Mouse (Mus musculus): ENCODE results near the gene Lgi4. TPM values are rescaled to one million over a fixed set of nuclear protein-coding genes. Genes with fewer than 3 reads are reported as not detected.

Lgi4 gene
- polyA plus RNA-seq, 1 experiment from 2014 or later, result 0.35 TPM

GRCm38 (mm10) chr7:31114646-31115045 is 55.5 kb downstream of the Lgi4 start:
- Histone ChIP-seq H3K36me3 (ENCODE audit: control insufficient read depth, insufficient read depth, low read length) (no peaks in the 10 kb centered on the region), H3K4me3 (ENCODE audit: low read depth, low read length) (no peak overlapping the region), H3K4me2 (ENCODE audit: low read length) (no peak overlapping the region), H3K9me3 (replicated peaks; ENCODE audit: control insufficient read depth, low read length, poor library complexity, severe bottlenecking) (no peaks in the 10 kb centered on the region), H3K4me1 (ENCODE audit: control insufficient read depth, insufficient read depth, low read length) (no peaks in the 10 kb centered on the region), H3K27ac (ENCODE audit: low read length) (no peak overlapping the region), H3K9ac (ENCODE audit: low read depth, low read length) (no peak overlapping the region), H3K27me3 (ENCODE audit: control insufficient read depth, insufficient read depth, low read depth, low read length) (no peaks in the 10 kb centered on the region)
- no peak for ATAC-seq
- 57% methylated on average over 10 of the region's 10 CpGs for WGBS

- no peak within 1 kb of the TSS for H3K9ac ChIP-seq (ENCODE audit: low read depth, low read length)
Observed at GRCm38 (mm10) chr7:31115182-31115581, 56.0 kb downstream of the Lgi4 start, which contains the start of gene Hpn. TSS of gene Hpn (minus strand) at chr7:31115290.

GRCm38 (mm10) chr7:31115587-31116043 is 56.5 kb downstream of the Lgi4 start:
- Histone ChIP-seq H3K36me3 (ENCODE audit: control insufficient read depth, insufficient read depth, low read length) (no peaks in the 10 kb centered on the region), H3K4me3 (ENCODE audit: low read depth, low read length) (no peak overlapping the region), H3K27ac (ENCODE audit: low read length) (no peak overlapping the region), H3K4me1 (ENCODE audit: control insufficient read depth, insufficient read depth, low read length) (no peaks in the 10 kb centered on the region), H3K4me2 (ENCODE audit: low read length) (no peak overlapping the region), H3K9ac (ENCODE audit: low read depth, low read length) (no peak overlapping the region), H3K27me3 (ENCODE audit: control insufficient read depth, insufficient read depth, low read depth, low read length) (no peaks in the 10 kb centered on the region), H3K9me3 (replicated peaks; ENCODE audit: control insufficient read depth, low read length, poor library complexity, severe bottlenecking) (no peaks in the 10 kb centered on the region)
- no peak for ATAC-seq
- WGBS, result 38% methylated on average over 17 of the region's 17 CpGs

More at GRCm38 (mm10) chr7:31115182-31115581, 56.0 kb downstream of the Lgi4 start, which contains the start of gene Hpn:
- H3K4me2 ChIP-seq (ENCODE audit: low read length), result no peak within 1 kb of the TSS
- H3K4me3 ChIP-seq (ENCODE audit: low read depth, low read length), result no peak within 1 kb of the TSS
- no peak within 1 kb of the TSS for H3K27ac ChIP-seq (ENCODE audit: low read length)
- WGBS, result 20% methylated on average over 15 of the region's 15 CpGs
- no peak for ATAC-seq
- no peaks in the 10 kb centered on the region for H3K27me3 ChIP-seq (ENCODE audit: control insufficient read depth, insufficient read depth, low read depth, low read length)
- no peaks in the 10 kb centered on the region for H3K4me1 ChIP-seq (ENCODE audit: control insufficient read depth, insufficient read depth, low read length)
- H3K36me3 ChIP-seq (ENCODE audit: control insufficient read depth, insufficient read depth, low read length), result no peaks in the 10 kb centered on the region
- no peaks in the 10 kb centered on the region for H3K9me3 ChIP-seq (replicated peaks; ENCODE audit: control insufficient read depth, low read length, poor library complexity, severe bottlenecking)

GRCm38 (mm10) chr7:31116721-31117145 is 57.6 kb downstream of the Lgi4 start:
- no peak overlapping the region for H3K4me2 ChIP-seq (ENCODE audit: low read length)
- peak; percentile 34; the same call in 1 of the 2 replicates for ATAC-seq
- H3K4me1 ChIP-seq (ENCODE audit: control insufficient read depth, insufficient read depth, low read length), result no peaks in the 10 kb centered on the region
- no peak overlapping the region for H3K27ac ChIP-seq (ENCODE audit: low read length)
- no peak overlapping the region for H3K9ac ChIP-seq (ENCODE audit: low read depth, low read length)
- H3K36me3 ChIP-seq (ENCODE audit: control insufficient read depth, insufficient read depth, low read length), result no peaks in the 10 kb centered on the region
- no peak overlapping the region for H3K4me3 ChIP-seq (ENCODE audit: low read depth, low read length)
- no peaks in the 10 kb centered on the region for H3K9me3 ChIP-seq (replicated peaks; ENCODE audit: control insufficient read depth, low read length, poor library complexity, severe bottlenecking)
- no peaks in the 10 kb centered on the region for H3K27me3 ChIP-seq (ENCODE audit: control insufficient read depth, insufficient read depth, low read depth, low read length)
- WGBS, result 37% methylated on average over 16 of the region's 16 CpGs

- Histone ChIP-seq H3K36me3 (ENCODE audit: control insufficient read depth, insufficient read depth, low read length) (no peaks in the 10 kb centered on the region), H3K9ac (ENCODE audit: low read depth, low read length) (no peak overlapping the region), H3K4me1 (ENCODE audit: control insufficient read depth, insufficient read depth, low read length) (no peaks in the 10 kb centered on the region), H3K9me3 (replicated peaks; ENCODE audit: control insufficient read depth, low read length, poor library complexity, severe bottlenecking) (no peaks in the 10 kb centered on the region), H3K27me3 (ENCODE audit: control insufficient read depth, insufficient read depth, low read depth, low read length) (no peaks in the 10 kb centered on the region), H3K27ac (ENCODE audit: low read length) (no peak overlapping the region), H3K4me2 (ENCODE audit: low read length) (no peak overlapping the region), H3K4me3 (ENCODE audit: low read depth, low read length) (no peak overlapping the region)
- WGBS, result 93% methylated on average over 11 of the region's 11 CpGs
- no peak for ATAC-seq
Observed at GRCm38 (mm10) chr7:31117465-31117864, 58.3 kb downstream of the Lgi4 start.

- H3K9me3 ChIP-seq (replicated peaks; ENCODE audit: control insufficient read depth, low read length, poor library complexity, severe bottlenecking), result no peaks in the 10 kb centered on the region
- H3K27me3 ChIP-seq (ENCODE audit: control insufficient read depth, insufficient read depth, low read depth, low read length), result no peaks in the 10 kb centered on the region
- H3K4me2 ChIP-seq (ENCODE audit: low read length), result no peak overlapping the region
- WGBS, result 59% methylated on average over 7 of the region's 7 CpGs
- no peak overlapping the region for H3K9ac ChIP-seq (ENCODE audit: low read depth, low read length)
- no peaks in the 10 kb centered on the region for H3K4me1 ChIP-seq (ENCODE audit: control insufficient read depth, insufficient read depth, low read length)
- no peak overlapping the region for H3K4me3 ChIP-seq (ENCODE audit: low read depth, low read length)
- no peak for ATAC-seq
- no peak overlapping the region for H3K27ac ChIP-seq (ENCODE audit: low read length)
- no peaks in the 10 kb centered on the region for H3K36me3 ChIP-seq (ENCODE audit: control insufficient read depth, insufficient read depth, low read length)
Observed at GRCm38 (mm10) chr7:31118486-31118885, 59.3 kb downstream of the Lgi4 start.

GRCm38 (mm10) chr7:31119556-31119955 is 60.4 kb downstream of the Lgi4 start:
- no peak for ATAC-seq
- Histone ChIP-seq H3K9me3 (replicated peaks; ENCODE audit: control insufficient read depth, low read length, poor library complexity, severe bottlenecking) (no peaks in the 10 kb centered on the region), H3K4me1 (ENCODE audit: control insufficient read depth, insufficient read depth, low read length) (no peaks in the 10 kb centered on the region), H3K9ac (ENCODE audit: low read depth, low read length) (no peak overlapping the region), H3K27me3 (ENCODE audit: control insufficient read depth, insufficient read depth, low read depth, low read length) (no peaks in the 10 kb centered on the region), H3K4me3 (ENCODE audit: low read depth, low read length) (no peak overlapping the region), H3K4me2 (ENCODE audit: low read length) (no peak overlapping the region), H3K27ac (ENCODE audit: low read length) (no peak overlapping the region), H3K36me3 (ENCODE audit: control insufficient read depth, insufficient read depth, low read length) (no peaks in the 10 kb centered on the region)
- WGBS, result 92% methylated on average over 5 of the region's 5 CpGs

Small RNA genes lying within 50 kb of the gene (microRNA-seq; reads per million reads assigned to microRNA genes)
- not detected for gene Mir7050

Other genes with a start within 250 kb of the Lgi4 start
- gene Ffar2, start 235.6 kb upstream of the Lgi4 start, polyA plus RNA-seq (2015; fragmentation: Nextera tagmentation; extraction: Ambion mirVana), result 0.13 TPM in 1 of 2 replicates, not detected in the other
- gene Ffar3, start 203.2 kb upstream of the Lgi4 start, polyA plus RNA-seq (2015; fragmentation: Nextera tagmentation; extraction: Ambion mirVana), result not detected in 2 replicates
- gene Ffar1, start 197.8 kb upstream of the Lgi4 start, polyA plus RNA-seq (2015; fragmentation: Nextera tagmentation; extraction: Ambion mirVana), result not detected in 2 replicates
- 0.06 TPM in 1 of 2 replicates, not detected in the other for gene Cd22, start 179.0 kb upstream of the Lgi4 start, polyA plus RNA-seq (2015; fragmentation: Nextera tagmentation; extraction: Ambion mirVana)
- gene Mag, start 144.5 kb upstream of the Lgi4 start, polyA plus RNA-seq (2015; fragmentation: Nextera tagmentation; extraction: Ambion mirVana), result 4.5 and 4.7 TPM in 2 replicates
- not detected in 2 replicates for gene Hamp2, start 134.7 kb upstream of the Lgi4 start, polyA plus RNA-seq (2015; fragmentation: Nextera tagmentation; extraction: Ambion mirVana)
- gene Hamp, start 115.3 kb upstream of the Lgi4 start, polyA plus RNA-seq (2015; fragmentation: Nextera tagmentation; extraction: Ambion mirVana), result not detected in 2 replicates
- gene Usf2, start 102.5 kb upstream of the Lgi4 start, polyA plus RNA-seq (2015; fragmentation: Nextera tagmentation; extraction: Ambion mirVana), result 28.6 and 29.6 TPM in 2 replicates
- gene Lsr, start 85.9 kb upstream of the Lgi4 start, polyA plus RNA-seq (2015; fragmentation: Nextera tagmentation; extraction: Ambion mirVana), result 16.7 and 19.0 TPM in 2 replicates
- 0.60 and 0.84 TPM in 2 replicates for gene Fam187b, start 85.6 kb upstream of the Lgi4 start, polyA plus RNA-seq (2015; fragmentation: Nextera tagmentation; extraction: Ambion mirVana)
- gene Fxyd5, start 16.9 kb upstream of the Lgi4 start, polyA plus RNA-seq (2015; fragmentation: Nextera tagmentation; extraction: Ambion mirVana), result 19.0 and 24.4 TPM in 2 replicates
- 188 and 270 TPM in 2 replicates for gene Fxyd7, start 7.9 kb upstream of the Lgi4 start, polyA plus RNA-seq (2015; fragmentation: Nextera tagmentation; extraction: Ambion mirVana)
- 11.2 and 17.3 TPM in 2 replicates for gene Fxyd1, start 2.1 kb upstream of the Lgi4 start, polyA plus RNA-seq (2015; fragmentation: Nextera tagmentation; extraction: Ambion mirVana)
- not detected in 2 replicates for gene Fxyd3, start 17.4 kb downstream of the Lgi4 start, polyA plus RNA-seq (2015; fragmentation: Nextera tagmentation; extraction: Ambion mirVana)
- gene Hpn, start 55.9 kb downstream of the Lgi4 start, polyA plus RNA-seq (2015; fragmentation: Nextera tagmentation; extraction: Ambion mirVana), result 0.21 TPM in 1 of 2 replicates, not detected in the other
- gene Scn1b, start 67.7 kb downstream of the Lgi4 start, polyA plus RNA-seq (2015; fragmentation: Nextera tagmentation; extraction: Ambion mirVana), result 7.4 and 12.2 TPM in 2 replicates
- 239 and 246 TPM in 2 replicates for gene Gramd1a, start 96.6 kb downstream of the Lgi4 start, polyA plus RNA-seq (2015; fragmentation: Nextera tagmentation; extraction: Ambion mirVana)
- not detected in 2 replicates for gene Scgb2b2, start 231.2 kb downstream of the Lgi4 start, polyA plus RNA-seq (2015; fragmentation: Nextera tagmentation; extraction: Ambion mirVana)
- gene Scgb1b2, start 232.5 kb downstream of the Lgi4 start, polyA plus RNA-seq (2015; fragmentation: Nextera tagmentation; extraction: Ambion mirVana), result not detected in 2 replicates

Data from midbrain, embryonic 16.5 days (tissue).